Mouse (Mus musculus): Measurements from ENCODE around the gene Alpk1.

Gene Alpk1

GRCm38 (mm10) chr3:127745504-127745903, 34.8 kb downstream of the Alpk1 start:
- no peak for DNase-seq (ENCODE audit: low read depth, low spot score)

- DNase-seq (ENCODE audit: low read depth, low spot score) = no peak
Measured at GRCm38 (mm10) chr3:127743614-127744365, 36.5 kb downstream of the Alpk1 start.

DNA sequence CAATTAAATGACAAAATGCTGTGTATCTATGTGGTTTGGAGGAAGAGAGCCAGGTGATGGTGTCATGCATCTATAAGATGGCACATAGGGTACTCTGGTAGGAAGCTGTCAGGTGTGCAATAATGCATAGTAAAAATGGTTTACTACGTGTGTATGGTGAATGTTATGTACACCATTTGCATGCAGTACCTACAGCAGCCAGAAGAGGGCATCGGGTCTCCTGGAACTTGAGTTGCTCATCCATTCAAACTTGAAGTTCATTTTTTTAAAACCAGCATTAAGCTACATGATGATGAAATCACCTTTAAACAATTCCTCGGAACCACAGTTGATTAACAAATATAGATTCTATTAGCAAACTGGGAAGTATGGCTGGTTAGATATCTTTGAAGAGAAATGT, 38.9 kb downstream of the Alpk1 start:
- no peak for DNase-seq (ENCODE audit: low read depth, low spot score)

DNA sequence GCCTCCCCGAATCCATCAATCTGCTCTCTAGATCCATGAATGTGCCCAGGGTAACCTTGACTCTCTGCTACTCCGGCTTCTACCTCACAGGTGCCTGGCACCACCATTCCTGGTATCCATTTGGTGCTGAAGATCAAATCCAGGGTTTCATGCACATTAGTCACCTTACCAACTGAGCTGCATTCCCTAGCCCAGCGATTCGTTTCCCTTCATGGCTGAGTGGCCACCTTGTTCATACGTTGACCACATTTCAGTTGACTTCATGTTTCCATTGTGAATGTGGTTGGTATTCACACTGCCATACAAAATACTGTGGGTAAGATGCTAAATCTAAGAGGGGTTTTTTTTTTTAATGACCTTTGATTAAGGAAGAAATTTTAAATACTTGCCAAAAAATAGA, 42.5 kb downstream of the Alpk1 start:
- DNase-seq (ENCODE audit: low read depth, low spot score) = no peak

DNA sequence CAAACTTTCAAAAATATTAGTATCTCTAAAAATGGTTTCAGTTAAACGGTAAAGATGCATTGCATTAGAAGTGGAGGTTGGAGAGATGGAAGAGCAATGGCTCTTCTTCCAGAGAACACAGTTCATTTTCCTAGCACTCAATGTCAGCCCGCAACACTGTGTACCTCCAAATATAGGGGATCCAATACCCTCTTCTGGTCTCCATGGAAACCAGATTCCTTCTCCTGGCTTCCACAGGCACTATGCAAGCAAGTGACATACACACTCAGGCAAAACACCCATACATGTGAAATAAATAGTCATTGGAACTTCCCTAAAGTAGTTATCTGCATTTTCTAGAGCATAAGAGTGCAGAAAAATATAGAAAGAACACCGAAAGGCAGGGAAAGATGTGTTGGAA, 44.9 kb downstream of the Alpk1 start:
- DNase-seq (ENCODE audit: low read depth, low spot score) = no peak

DNA sequence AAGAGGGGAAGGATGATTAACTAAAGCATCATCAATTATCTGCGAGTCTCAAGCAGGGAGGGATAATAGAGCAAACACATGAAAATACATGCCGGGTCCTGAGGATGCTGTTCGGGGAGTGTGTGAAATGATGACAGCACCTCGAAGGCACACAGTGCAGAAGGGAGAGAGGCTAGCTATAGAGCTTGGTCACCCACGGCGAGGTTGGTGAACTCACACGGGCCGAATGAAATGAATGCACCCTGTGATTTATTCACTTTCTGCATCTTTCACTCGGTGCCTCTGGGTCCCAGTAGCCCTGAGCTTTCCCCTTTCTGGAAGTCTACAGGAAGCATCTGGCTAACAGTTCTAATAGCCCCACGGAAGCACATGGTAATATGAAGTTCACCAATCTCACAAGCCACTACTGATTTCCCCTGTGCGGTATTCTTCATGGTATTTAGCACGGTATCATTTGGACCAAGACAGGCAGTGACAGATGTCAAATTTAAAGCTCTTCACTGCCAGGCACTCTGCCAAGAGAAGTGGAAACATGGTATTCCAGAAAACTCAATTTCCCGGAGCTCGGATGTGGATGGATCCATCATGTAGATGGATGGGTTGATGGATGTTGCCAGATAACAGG, 50.7 kb downstream of the Alpk1 start:
- DNase-seq (ENCODE audit: low read depth, low spot score) = no peak

DNA sequence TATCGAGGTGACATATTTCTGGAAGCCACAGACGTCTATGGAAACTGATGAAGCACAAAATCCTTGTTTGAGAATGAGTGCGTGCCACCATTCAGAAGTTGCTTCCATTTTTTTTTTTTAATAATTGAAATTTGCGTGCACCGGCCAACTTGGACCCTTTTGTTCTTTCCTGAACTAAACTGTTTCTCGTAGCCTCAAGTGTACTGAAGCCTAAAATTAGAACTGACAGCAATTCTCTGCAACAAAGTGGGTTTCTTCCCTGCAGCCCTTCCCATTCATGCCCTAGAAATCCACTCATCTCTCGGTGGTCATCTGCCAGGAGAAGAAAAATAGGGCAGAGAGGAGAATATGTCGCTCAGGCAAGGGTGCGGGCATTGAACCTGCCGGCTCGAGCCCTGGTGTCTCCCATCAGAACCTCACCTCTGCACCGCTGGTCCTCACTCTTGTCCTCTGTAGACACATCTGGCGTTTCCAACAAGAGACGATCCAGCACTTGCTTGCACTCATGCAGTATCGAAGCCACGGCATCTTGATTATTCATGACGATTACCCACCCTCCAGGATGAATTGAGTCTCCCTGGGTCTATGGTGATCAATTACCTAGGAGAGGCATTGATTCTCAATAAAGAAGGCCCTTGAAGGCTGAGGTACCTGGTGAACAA, 51.3 kb downstream of the Alpk1 start:
- peak; percentile 37 for DNase-seq (ENCODE audit: low read depth, low spot score)

DNA sequence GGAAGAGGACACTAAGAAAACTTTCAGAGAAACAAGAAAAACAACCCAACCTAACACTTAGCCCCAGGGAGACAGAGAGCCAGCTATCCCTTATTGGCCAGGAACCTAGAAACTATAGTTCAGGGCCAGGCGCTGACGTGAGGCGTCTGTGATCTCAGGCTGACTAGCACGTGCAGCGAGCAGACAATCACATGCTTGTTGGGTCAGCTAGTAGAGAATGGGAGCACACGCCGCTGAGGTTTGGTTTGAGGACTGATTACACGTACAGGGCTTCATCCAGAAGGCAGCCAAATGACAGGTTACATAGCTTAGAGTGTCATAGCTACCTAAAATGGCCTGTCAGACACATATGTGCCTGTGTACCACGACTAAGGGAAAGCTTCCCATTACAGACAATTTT, 52.3 kb downstream of the Alpk1 start:
- DNase-seq (ENCODE audit: low read depth, low spot score) = no peak

DNA sequence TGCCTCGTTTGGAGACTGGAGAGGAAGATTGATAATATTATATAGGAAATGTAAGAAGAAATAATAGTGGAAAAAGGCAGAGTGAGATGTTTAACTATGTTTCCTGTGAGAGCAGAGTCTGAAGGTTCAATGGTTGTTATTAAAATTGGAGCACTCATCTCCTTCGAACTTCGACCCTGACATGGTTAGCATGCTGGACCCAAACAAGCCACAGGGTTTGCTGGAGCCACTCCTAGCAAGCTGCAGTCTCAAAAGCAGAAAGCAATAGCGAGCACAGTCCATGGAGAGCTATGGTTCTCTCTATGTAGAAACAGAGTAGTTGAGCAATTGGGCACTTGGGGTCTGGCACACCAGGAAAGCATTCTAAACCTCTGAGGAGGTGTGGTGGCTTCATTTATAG, 59.4 kb downstream of the Alpk1 start:
- DNase-seq (ENCODE audit: low read depth, low spot score) = no peak

DNA sequence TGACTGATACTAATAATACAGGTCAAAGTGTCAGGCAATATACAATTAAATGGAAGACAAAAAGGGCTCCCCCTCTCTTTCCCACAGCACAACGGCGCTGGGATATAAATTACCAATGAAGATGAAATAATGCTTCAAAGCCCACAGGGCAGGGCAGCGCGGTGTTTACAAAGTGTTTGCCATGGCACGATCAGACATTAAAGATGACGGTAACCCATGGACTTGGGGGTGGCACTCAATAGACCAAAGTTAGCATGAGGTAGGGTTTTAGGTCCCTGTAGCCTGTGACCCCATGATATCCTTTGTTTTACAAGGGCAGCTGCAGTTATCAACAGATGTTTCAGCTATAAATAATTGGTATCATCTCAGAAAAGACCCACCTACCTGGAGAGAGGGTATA, 60.3 kb downstream of the Alpk1 start:
- no peak for DNase-seq (ENCODE audit: low read depth, low spot score)

GRCm38 (mm10) chr3:127719601-127720000, 60.7 kb downstream of the Alpk1 start:
- no peak for DNase-seq (ENCODE audit: low read depth, low spot score)

DNA sequence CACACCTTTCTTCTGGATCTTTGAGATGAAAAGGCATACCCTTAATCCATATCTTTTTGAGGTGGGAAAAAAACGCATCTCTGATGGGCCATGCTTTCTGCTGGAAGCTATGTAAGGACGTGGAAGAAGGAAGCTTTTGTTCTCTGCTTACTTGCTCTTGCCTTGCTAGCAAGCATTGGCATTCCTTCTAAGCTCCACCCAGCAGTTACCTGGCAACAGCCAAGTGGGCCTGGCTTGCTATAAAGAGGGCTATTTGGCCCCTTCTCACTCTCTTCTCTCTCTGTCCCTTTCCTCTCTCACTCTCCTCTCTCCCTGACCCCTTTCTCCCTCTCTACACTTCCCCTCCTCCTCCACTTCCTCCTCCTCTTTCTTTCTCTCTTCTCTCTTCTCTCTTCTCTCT, 63.6 kb downstream of the Alpk1 start:
- DNase-seq (ENCODE audit: low read depth, low spot score) = no peak

DNA sequence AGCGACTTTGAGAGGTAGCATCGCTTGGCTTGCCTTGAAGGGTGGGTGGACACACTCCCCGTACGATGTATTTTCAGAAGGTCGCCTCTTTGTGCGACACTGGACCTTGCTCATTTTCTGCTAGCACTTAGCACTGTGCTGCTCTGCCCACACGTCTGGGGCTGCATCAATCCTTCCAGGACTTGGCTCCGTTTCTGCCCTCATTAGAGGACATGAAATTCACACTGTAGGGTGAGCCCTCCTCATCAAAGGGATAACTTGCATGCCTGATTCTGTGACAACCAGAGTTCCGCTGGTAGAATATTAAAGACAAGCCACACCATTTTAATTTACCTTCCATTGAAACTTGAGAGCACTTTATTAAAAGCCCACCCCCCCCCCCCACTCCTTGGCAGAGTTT, 67.2 kb downstream of the Alpk1 start:
- DNase-seq (ENCODE audit: low read depth, low spot score) = no peak

- DNase-seq (ENCODE audit: low read depth, low spot score) = no peak
Measured at GRCm38 (mm10) chr3:127711536-127711935, 68.8 kb downstream of the Alpk1 start.

DNA sequence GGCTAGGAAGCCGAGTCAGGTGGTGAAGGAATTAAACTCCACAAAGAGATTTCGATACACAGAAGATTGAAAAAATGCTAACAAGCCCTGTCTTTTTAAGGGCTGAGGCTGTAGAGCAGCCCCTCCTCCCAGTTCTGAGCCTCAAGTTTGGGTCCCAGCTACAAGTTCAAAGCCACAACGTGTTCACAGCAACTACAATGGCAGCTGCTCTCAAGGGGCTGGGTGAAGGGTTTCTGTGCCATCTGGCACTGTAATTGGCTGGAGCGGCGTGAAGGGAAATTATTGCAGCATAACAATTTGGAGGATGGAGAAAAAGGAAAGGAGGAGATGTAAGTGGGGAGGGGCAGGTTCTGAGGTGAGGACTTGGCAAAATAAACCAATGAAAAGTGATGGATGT, 73.2 kb downstream of the Alpk1 start:
- no peak for DNase-seq (ENCODE audit: low read depth, low spot score)

DNA sequence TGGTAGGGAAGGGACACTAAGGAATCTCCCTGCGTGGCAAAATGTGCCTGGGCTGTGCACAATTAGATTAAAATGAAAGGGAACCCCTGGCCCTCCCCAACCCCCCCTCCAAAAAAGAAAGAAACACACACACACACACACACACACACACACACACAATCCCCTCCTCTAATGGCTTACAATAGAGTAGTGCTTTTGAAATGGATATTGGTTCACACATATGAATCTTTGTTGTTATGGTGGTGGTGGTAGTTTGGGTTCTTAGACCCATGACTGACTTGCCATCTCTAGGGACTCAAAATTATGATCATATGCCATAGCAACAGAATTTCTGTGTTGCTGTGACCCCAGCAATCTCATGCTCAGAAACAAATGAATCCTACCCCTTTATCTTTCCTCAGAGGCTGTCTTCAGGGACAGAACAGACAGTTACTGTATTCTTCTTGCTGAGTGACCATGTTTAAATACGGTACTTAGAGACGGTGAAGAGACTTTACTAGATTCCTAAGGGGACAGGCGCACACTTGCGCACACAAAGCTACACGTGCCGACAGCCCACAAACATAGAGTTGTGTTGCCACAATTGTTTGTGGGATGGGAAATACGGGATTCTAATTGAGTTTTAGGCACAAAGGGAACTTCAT, 73.8 kb downstream of the Alpk1 start:
- no peak for DNase-seq (ENCODE audit: low read depth, low spot score)

DNA sequence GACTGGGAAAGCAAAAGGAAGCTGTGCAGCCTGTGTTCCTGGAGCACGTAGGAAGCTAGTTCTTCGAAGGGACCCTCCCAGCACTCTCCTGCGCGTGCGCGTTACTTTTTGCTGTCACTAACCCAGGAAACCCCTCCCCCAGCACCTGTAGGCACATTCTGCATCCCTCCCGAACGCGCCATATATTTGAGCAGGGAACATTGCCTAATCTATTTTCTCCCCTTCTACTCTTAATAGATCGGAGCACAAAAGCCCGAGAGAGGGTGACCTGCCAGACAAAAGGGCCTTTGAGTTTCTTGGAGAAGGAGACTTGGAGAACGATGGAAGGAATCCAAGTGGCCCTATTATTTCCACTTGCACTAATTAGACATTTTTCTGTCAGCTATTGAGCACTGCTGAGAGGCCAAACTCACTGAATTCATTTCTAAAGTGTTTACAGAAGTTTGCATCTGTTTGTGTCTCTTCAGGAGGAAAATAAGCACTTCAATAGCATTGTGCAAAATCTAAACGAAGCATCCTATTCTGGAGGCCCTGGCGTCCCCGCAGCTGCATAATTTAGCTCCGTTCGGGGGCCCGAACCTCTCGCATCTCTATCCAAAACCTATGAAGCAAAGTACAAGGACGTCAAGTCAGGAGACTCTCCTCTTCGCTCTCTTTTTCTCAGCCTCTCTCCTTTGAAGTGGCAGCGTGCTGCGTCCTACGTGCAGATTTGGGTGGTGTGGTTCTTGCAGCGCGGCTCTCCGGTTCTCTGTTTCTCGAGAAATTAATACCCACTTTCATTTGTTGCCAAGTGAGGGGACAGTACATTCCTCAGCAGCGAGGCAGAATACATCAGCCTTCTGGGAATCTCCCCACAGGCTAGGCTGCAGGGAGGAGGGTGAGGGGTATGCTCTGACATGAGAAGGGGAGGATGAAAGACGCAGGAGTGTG, 74.5 kb downstream of the Alpk1 start:
- no peak for DNase-seq (ENCODE audit: low read depth, low spot score)

DNA sequence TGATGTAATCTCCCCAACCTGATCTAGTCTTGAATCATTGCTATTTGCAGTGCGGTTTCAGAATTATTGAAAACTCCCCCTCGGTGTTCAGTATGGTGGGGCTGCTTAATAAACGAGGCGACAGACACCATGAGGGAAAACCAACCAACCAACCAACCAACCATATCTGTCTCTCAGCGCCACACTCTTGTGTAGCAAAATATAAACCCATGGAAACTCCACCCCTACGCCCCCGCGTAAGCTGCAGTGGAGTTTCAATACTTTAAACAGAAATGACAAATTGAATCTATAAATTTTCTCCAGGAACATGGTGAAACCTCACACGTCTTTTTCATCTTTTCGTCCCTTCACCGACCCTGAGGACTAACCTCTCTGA, 75.2 kb downstream of the Alpk1 start:
- no peak for DNase-seq (ENCODE audit: low read depth, low spot score)

GRCm38 (mm10) chr3:127701196-127701825, 79.0 kb downstream of the Alpk1 start:
- DNase-seq (ENCODE audit: low read depth, low spot score) = no peak

DNA sequence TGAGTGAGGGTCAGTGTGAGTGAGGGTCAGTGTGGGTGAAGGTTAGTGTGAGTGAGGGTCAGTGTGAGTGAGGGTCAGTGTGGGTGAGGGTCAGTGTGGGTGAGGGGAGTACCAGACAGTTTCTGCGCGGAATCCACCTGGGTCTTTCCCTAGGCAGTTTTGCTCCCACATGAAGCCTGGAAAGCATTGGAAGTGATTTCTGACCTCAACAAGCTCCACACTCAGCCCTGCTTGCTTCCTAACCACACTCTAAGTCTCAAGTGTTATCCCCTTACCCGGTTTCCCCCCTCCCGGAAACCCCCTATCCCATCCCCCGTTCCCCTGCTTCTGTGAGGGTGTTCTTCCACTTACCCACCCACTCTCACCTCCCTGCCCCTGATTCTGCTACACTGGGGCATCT, 81.7 kb downstream of the Alpk1 start:
- DNase-seq (ENCODE audit: low read depth, low spot score) = no peak

DNA sequence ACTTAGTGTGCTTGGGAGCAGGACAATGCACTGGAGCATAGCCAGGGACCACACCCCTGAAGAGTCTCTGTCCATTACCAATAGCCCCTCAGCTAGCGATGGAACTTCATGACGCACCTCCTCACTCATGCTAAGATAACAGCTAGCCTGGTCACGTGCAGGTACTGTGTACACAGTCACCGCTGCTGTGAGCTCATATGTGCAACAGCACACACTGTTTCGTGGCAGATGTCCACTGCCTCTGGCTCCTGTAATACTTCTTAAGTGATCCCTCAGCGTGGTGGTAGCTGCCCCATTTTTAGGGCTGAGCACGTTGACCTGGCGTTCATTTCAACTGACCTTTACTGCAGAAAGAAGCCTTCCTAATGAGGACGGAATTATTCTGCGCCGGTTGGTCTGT, 83.8 kb downstream of the Alpk1 start:
- no peak for DNase-seq (ENCODE audit: low read depth, low spot score)
